Mouse (Mus musculus): ENCODE measurements around the gene Nadk2.

Nadk2 gene

GRCm38 (mm10) chr15:9070912-9071555, at the start of gene Nadk2:
Gene Nadk2, plus strand, starts transcription at chr15:9071260.
- DNase-seq (ENCODE audit: low spot score) = peak; percentile 97

GRCm38 (mm10) chr15:9055704-9056103, 15.4 kb upstream of the Nadk2 start:
- no peak for DNase-seq (ENCODE audit: low spot score)

- no peak for DNase-seq (ENCODE audit: low spot score)
These were observed 11.2 kb upstream of the Nadk2 start for GRCm38 (mm10) chr15:9059856-9060255.

GRCm38 (mm10) chr15:9061150-9061882, 9.7 kb upstream of the Nadk2 start:
- no peak for DNase-seq (ENCODE audit: low spot score)

- DNase-seq (ENCODE audit: low spot score) = no peak
These were observed 2.2 kb upstream of the Nadk2 start for GRCm38 (mm10) chr15:9068881-9069280.

- no peak for DNase-seq (ENCODE audit: low spot score)
These were observed 707 bp upstream of the Nadk2 start for GRCm38 (mm10) chr15:9070353-9070752.

- peak; percentile 50 for DNase-seq (ENCODE audit: low spot score)
These were observed 790 bp downstream of the Nadk2 start for GRCm38 (mm10) chr15:9071556-9072544.

- DNase-seq (ENCODE audit: low spot score) = no peak
These were observed 1.6 kb downstream of the Nadk2 start for GRCm38 (mm10) chr15:9072630-9073029.

GRCm38 (mm10) chr15:9073067-9073608, 2.1 kb downstream of the Nadk2 start:
- no peak for DNase-seq (ENCODE audit: low spot score)

GRCm38 (mm10) chr15:9073684-9074083, 2.6 kb downstream of the Nadk2 start:
- DNase-seq (ENCODE audit: low spot score) = no peak

GRCm38 (mm10) chr15:9074139-9074538, 3.1 kb downstream of the Nadk2 start:
- DNase-seq (ENCODE audit: low spot score) = no peak

- peak; percentile 69 for DNase-seq (ENCODE audit: low spot score)
These were observed 3.6 kb downstream of the Nadk2 start for GRCm38 (mm10) chr15:9074671-9075070.

GRCm38 (mm10) chr15:9075608-9076200, 4.6 kb downstream of the Nadk2 start:
- no peak for DNase-seq (ENCODE audit: low spot score)

- peak; percentile 32 for DNase-seq (ENCODE audit: low spot score)
These were observed 7.6 kb downstream of the Nadk2 start for GRCm38 (mm10) chr15:9078481-9079300.

GRCm38 (mm10) chr15:9079626-9080025, 8.6 kb downstream of the Nadk2 start:
- no peak for DNase-seq (ENCODE audit: low spot score)

GRCm38 (mm10) chr15:9080206-9080605, 9.1 kb downstream of the Nadk2 start:
- no peak for DNase-seq (ENCODE audit: low spot score)

- no peak for DNase-seq (ENCODE audit: low spot score)
These were observed 10.2 kb downstream of the Nadk2 start for GRCm38 (mm10) chr15:9081294-9081693.

- no peak for DNase-seq (ENCODE audit: low spot score)
These were observed 11.7 kb downstream of the Nadk2 start for GRCm38 (mm10) chr15:9082753-9083152.

GRCm38 (mm10) chr15:9086813-9087212, 15.8 kb downstream of the Nadk2 start:
- DNase-seq (ENCODE audit: low spot score) = peak; percentile 17

- DNase-seq (ENCODE audit: low spot score) = no peak
These were observed 16.4 kb downstream of the Nadk2 start for GRCm38 (mm10) chr15:9087421-9087820.

Data from spleen, adult 12 weeks (tissue).